In the genomic region with DNA sequence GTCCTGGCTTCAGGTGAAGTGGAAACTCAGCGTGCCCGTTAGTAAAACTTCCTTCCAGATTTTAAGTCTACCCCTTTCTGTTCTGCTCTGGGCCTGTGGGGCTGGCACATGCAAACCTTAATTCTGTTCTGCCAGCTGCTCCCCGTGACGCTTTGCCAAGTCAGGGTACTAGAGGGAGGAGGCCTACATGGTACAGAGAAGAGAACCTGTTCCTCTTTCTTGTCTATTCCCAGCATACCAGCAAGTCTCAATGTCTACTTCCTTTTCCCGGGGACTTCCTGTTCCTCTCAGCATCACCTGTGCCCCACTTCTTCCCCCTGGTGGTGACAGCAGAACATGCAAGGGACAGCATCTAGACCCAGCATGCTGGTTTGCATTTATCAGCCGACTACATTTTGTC, we compare ENCODE assay signal across 8 mouse cellular contexts.
DNase-seq lines count a peak whose midpoint lies in the region; ATAC-seq lines count a peak whose summit lies in the region.

No protein-coding gene starts in this region.

- peaks cover 3% of the 10 kb centered on the region for H3K4me1 ChIP-seq in hindbrain, embryonic 12.5 days
- peaks cover 6% of the 10 kb centered on the region; the same call in 1 of the 2 replicates for H3K4me1 ChIP-seq in midbrain, embryonic 14.5 days (ENCODE audit: control insufficient read depth, insufficient read depth, low read length)

- no peaks in the 10 kb centered on the region for H3K9me3 ChIP-seq in hindbrain, embryonic 12.5 days (replicated peaks)
- H3K9me3 ChIP-seq in midbrain, embryonic 14.5 days (ENCODE audit: control insufficient read depth, low read length): peaks cover 5% of the 10 kb centered on the region; the same call in 1 of the 2 replicates

- intact Hi-C loops in left cerebral cortex, postnatal 10 days (cut with DNase I): no loop called here

- no peak overlapping the region for H3K27ac ChIP-seq in hindbrain, embryonic 12.5 days
- H3K27ac ChIP-seq in midbrain, embryonic 14.5 days (replicated peaks; ENCODE audit: low read depth, low read length): no peak overlapping the region

- no peaks in the 10 kb centered on the region for H3K27me3 ChIP-seq in hindbrain, embryonic 12.5 days
- H3K27me3 ChIP-seq in midbrain, embryonic 14.5 days (ENCODE audit: control insufficient read depth, insufficient read depth, low read length): no peaks in the 10 kb centered on the region

- H3K4me2 ChIP-seq in hindbrain, embryonic 12.5 days (replicated peaks): no peak overlapping the region
- H3K4me2 ChIP-seq in midbrain, embryonic 14.5 days (ENCODE audit: low read length): no peak overlapping the region

- 75% methylated on average over 6 of the region's 6 CpGs for WGBS in hindbrain, embryonic 12.5 days
- 79% methylated on average over 6 of the region's 6 CpGs for WGBS in midbrain, embryonic 14.5 days

- H3K4me3 ChIP-seq in hindbrain, embryonic 12.5 days: no peak overlapping the region
- H3K4me3 ChIP-seq in midbrain, embryonic 14.5 days (replicated peaks; ENCODE audit: low read depth, low read length): no peak overlapping the region

- no peak overlapping the region for H3K9ac ChIP-seq in hindbrain, embryonic 12.5 days
- no peak overlapping the region for H3K9ac ChIP-seq in midbrain, embryonic 14.5 days (replicated peaks; ENCODE audit: low read length)

- DNase-seq in adrenal gland, postnatal 36 days: peak; percentile 18
- DNase-seq in adrenal gland, adult 8-10 months: no peak
- DNase-seq in B cell, adult 2 months: peak; percentile 57 to 65
- peak; percentile 64 for DNase-seq in cerebellum, adult 8-10 months
- peak; percentile 45 to 64 for DNase-seq in left cerebral cortex, postnatal 10 days (ENCODE audit: extremely low spot score in 1 of 2, low spot score in 2 of 2)
- peak; percentile 27 for DNase-seq in midbrain, embryonic 14.5 days
- DNase-seq in thymus, postnatal 25 days: peak; percentile 4

- H3K36me3 ChIP-seq in hindbrain, embryonic 12.5 days: no peaks in the 10 kb centered on the region
- H3K36me3 ChIP-seq in midbrain, embryonic 14.5 days (ENCODE audit: control insufficient read depth, insufficient read depth, low read length): no peaks in the 10 kb centered on the region

- peak; percentile 10; the same call in 1 of the 2 replicates for ATAC-seq in hindbrain, embryonic 12.5 days (ENCODE audit: low FRiP score)
- ATAC-seq in midbrain, embryonic 14.5 days (ENCODE audit: low FRiP score, low TSS enrichment): peak; percentile 22; the same call in 1 of the 2 replicates
